ENCODE assay signal across 30 mouse cellular contexts in genomic region chr13:62245264-62245663, GRCm38 (mm10).
DNase-seq lines count a peak whose midpoint lies in the region; ATAC-seq lines count a peak whose summit lies in the region.
"Had no signal": no experiment of that assay in that cellular context is flagged by ENCODE, and none has a peak within 500 bp of the region (broad histone marks: within the 10 kb centered on the region; RNA-seq: fewer than 3 reads in every experiment).

No protein-coding gene starts in this region.

- H3K27me3 ChIP-seq in forebrain, embryonic 14.5 days (replicated peaks; ENCODE audit: control insufficient read depth, insufficient read depth, low read length), result no peaks in the 10 kb centered on the region
- H3K27me3 ChIP-seq: forebrain, embryonic 13.5 days; heart, embryonic 13.5 days; Patski had no signal

- H3K9ac ChIP-seq in forebrain, embryonic 14.5 days (ENCODE audit: low read length), result no peak overlapping the region
- H3K9ac ChIP-seq: forebrain, embryonic 13.5 days; forebrain, postnatal 0 days; heart, embryonic 13.5 days; hindbrain, embryonic 14.5 days had no signal

- no peak overlapping the region for H3K27ac ChIP-seq in forebrain, embryonic 14.5 days (ENCODE audit: low read depth, low read length)
- H3K27ac ChIP-seq: forebrain, embryonic 10.5 days; forebrain, embryonic 13.5 days; gastrocnemius, adult 2 months; heart, adult 2 months; heart, embryonic 10.5 days; heart, embryonic 13.5 days; hindbrain, embryonic 14.5 days; hindbrain, postnatal 0 days had no signal

- H3K4me3 ChIP-seq in forebrain, embryonic 14.5 days (ENCODE audit: low read depth, low read length), result no peak overlapping the region
- H3K4me3 ChIP-seq: forebrain, embryonic 10.5 days; forebrain, embryonic 13.5 days; gastrocnemius, adult 2 months; heart, adult 2 months; heart, embryonic 10.5 days; heart, embryonic 13.5 days had no signal

- WGBS in forebrain, embryonic 14.5 days, result 58% methylated on average over 3 of the region's 3 CpGs

- no peak overlapping the region for H3K4me2 ChIP-seq in forebrain, embryonic 14.5 days (ENCODE audit: low read length)
- H3K4me2 ChIP-seq: forebrain, embryonic 13.5 days; heart, embryonic 13.5 days; hindbrain, embryonic 14.5 days had no signal

- H3K36me3 ChIP-seq in forebrain, embryonic 14.5 days (ENCODE audit: control insufficient read depth, insufficient read depth, low read length), result no peaks in the 10 kb centered on the region
- H3K36me3 ChIP-seq: forebrain, embryonic 10.5 days; G1E; heart, embryonic 10.5 days; heart, embryonic 13.5 days had no signal

- peaks cover 3% of the 10 kb centered on the region; the same call in 1 of the 2 replicates for H3K9me3 ChIP-seq in forebrain, embryonic 14.5 days (replicated peaks; ENCODE audit: control insufficient read depth, low read length)
- H3K9me3 ChIP-seq: G1E; heart, embryonic 10.5 days; heart, embryonic 13.5 days had no signal

- peak; percentile 50 for DNase-seq in 416B (ENCODE audit: low read depth)
- DNase-seq in ES-CJ7 (ENCODE audit: low read depth, low spot score), result peak; percentile 49
- peak; percentile 4 for DNase-seq in NIH3T3 (ENCODE audit: low read depth)
- DNase-seq in induced T-regulatory cell, adult 2 months (ENCODE audit: low read depth), result peak; percentile 3
- DNase-seq in gastrocnemius, adult 8-10 months (ENCODE audit: low spot score in 2 of 2), result no peak
- DNase-seq in MN1 (ENCODE audit: low spot score), result no peak
- DNase-seq in forebrain, embryonic 14.5 days (ENCODE audit: low spot score), result no peak
- DNase-seq in cerebellum, adult 8-10 months, result no peak
- DNase-seq: adrenal gland, adult 8-10 months; adrenal gland, postnatal 25 days; cerebellum, adult 11-12 months; cerebellum, adult 9-10 months; cerebellum, postnatal 14 days; forebrain, postnatal 0 days; gastrocnemius, adult 2 months; gastrocnemius, postnatal 36 days; heart, adult 2 months; heart, postnatal 14 days; heart, postnatal 4 days; kidney, adult 2 months had no signal

- no peak for ATAC-seq in forebrain, embryonic 14.5 days
- ATAC-seq: activated CD4-positive, CD25-positive, alpha-beta regulatory T cell, adult 4 months; forebrain, embryonic 13.5 days; forebrain, postnatal 0 days; hindbrain, postnatal 0 days; intestine, postnatal 0 days; Patski had no signal

- H3K4me1 ChIP-seq in forebrain, embryonic 14.5 days (ENCODE audit: control insufficient read depth, insufficient read depth, low read length), result no peaks in the 10 kb centered on the region
- H3K4me1 ChIP-seq: forebrain, embryonic 10.5 days; forebrain, embryonic 13.5 days; heart, embryonic 10.5 days; heart, embryonic 13.5 days had no signal

Comparison
In these comparisons a context has a peak if more than half of its experiments do, and no peak if none do; other contexts are left out.
1. DNase-seq: peak in 416B (single experiment), ES-CJ7 (single experiment), NIH3T3 (single experiment) and induced T-regulatory cell, adult 2 months (single experiment); none in gastrocnemius, adult 8-10 months (0 of 2), MN1 (single experiment), forebrain, embryonic 14.5 days (single experiment) and cerebellum, adult 8-10 months (single experiment).